Mouse (Mus musculus): Measurements from ENCODE around the gene Zfp609.

The Zfp609 gene

GRCm38 (mm10) chr9:65759256-65759655 is 68.1 kb downstream of the Zfp609 start:
- no peak for DNase-seq

- no peak for DNase-seq
These were observed 69.5 kb downstream of the Zfp609 start for GRCm38 (mm10) chr9:65757826-65758225.

GRCm38 (mm10) chr9:65755673-65756375 is 71.5 kb downstream of the Zfp609 start:
- DNase-seq: no peak

- DNase-seq: no peak
These were observed 72.2 kb downstream of the Zfp609 start for GRCm38 (mm10) chr9:65755164-65755563.

GRCm38 (mm10) chr9:65752632-65753031 is 74.7 kb downstream of the Zfp609 start:
- no peak for DNase-seq

- DNase-seq: no peak
These were observed 75.5 kb downstream of the Zfp609 start for GRCm38 (mm10) chr9:65751906-65752305.

- no peak for DNase-seq
These were observed 79.3 kb downstream of the Zfp609 start for GRCm38 (mm10) chr9:65748102-65748501.

GRCm38 (mm10) chr9:65746479-65746878 is 80.9 kb downstream of the Zfp609 start:
- no peak for DNase-seq

- no peak for DNase-seq
These were observed 81.9 kb downstream of the Zfp609 start for GRCm38 (mm10) chr9:65745456-65745855.

GRCm38 (mm10) chr9:65744171-65745082 is 82.9 kb downstream of the Zfp609 start:
- peak; percentile 46 for DNase-seq

GRCm38 (mm10) chr9:65743809-65744170 is 83.6 kb downstream of the Zfp609 start:
- DNase-seq: no peak

- DNase-seq: no peak
These were observed 84.0 kb downstream of the Zfp609 start for GRCm38 (mm10) chr9:65743322-65743721.

GRCm38 (mm10) chr9:65742777-65743176 is 84.6 kb downstream of the Zfp609 start:
- DNase-seq: no peak

GRCm38 (mm10) chr9:65741066-65741852 is 86.1 kb downstream of the Zfp609 start:
- DNase-seq: no peak

GRCm38 (mm10) chr9:65734931-65735330 is 92.4 kb downstream of the Zfp609 start:
- no peak for DNase-seq

- no peak for DNase-seq
These were observed 98.8 kb downstream of the Zfp609 start for GRCm38 (mm10) chr9:65728588-65728987.

GRCm38 (mm10) chr9:65727491-65727890 is 99.9 kb downstream of the Zfp609 start:
- no peak for DNase-seq

GRCm38 (mm10) chr9:65726431-65726830 is 100.9 kb downstream of the Zfp609 start:
- DNase-seq: no peak

GRCm38 (mm10) chr9:65725291-65725622 is 102.1 kb downstream of the Zfp609 start:
- no peak for DNase-seq

- peak; percentile 70 for DNase-seq
These were observed 102.7 kb downstream of the Zfp609 start for GRCm38 (mm10) chr9:65724471-65725290.

- peak; percentile 69 for DNase-seq
These were observed 106.2 kb downstream of the Zfp609 start for GRCm38 (mm10) chr9:65721161-65721566.

- DNase-seq: no peak
These were observed 109.2 kb downstream of the Zfp609 start for GRCm38 (mm10) chr9:65718195-65718594.

Measured in kidney, postnatal 14 days (tissue).